Mouse (Mus musculus) bone marrow macrophage, adult 2 months (primary cell): ENCODE data around the gene Mtf1.

Source experiments
- CTCF ChIP-seq: IDR thresholded peaks from 2 replicates; pipeline ENCODE4 v1.5.1; 2012; ENCODE audit warnings: low read depth, mild to moderate bottlenecking, low read length, moderate library complexity
- POLR2A ChIP-seq: IDR thresholded peaks from 2 replicates; pipeline ENCODE4 v1.6.1; 2012; ENCODE audit warnings: mild to moderate bottlenecking, low read depth, low read length, borderline replicate concordance

- TF ChIP-seq POLR2A (no peak), CTCF (no peak)
Observed at GRCm38 (mm10) chr4:124840998-124841397, 39.1 kb downstream of the Mtf1 start.
